Mouse (Mus musculus): Measurements from ENCODE around the gene Nt5dc3. TPM values are rescaled to one million over a fixed set of nuclear protein-coding genes. Genes with fewer than 3 reads are reported as not detected.

The Nt5dc3 gene
- polyA plus RNA-seq (2012; rRNA removed; ENCODE audit: low replicate concordance) = 4.6 and 17.6 TPM in 2 replicates

DNA sequence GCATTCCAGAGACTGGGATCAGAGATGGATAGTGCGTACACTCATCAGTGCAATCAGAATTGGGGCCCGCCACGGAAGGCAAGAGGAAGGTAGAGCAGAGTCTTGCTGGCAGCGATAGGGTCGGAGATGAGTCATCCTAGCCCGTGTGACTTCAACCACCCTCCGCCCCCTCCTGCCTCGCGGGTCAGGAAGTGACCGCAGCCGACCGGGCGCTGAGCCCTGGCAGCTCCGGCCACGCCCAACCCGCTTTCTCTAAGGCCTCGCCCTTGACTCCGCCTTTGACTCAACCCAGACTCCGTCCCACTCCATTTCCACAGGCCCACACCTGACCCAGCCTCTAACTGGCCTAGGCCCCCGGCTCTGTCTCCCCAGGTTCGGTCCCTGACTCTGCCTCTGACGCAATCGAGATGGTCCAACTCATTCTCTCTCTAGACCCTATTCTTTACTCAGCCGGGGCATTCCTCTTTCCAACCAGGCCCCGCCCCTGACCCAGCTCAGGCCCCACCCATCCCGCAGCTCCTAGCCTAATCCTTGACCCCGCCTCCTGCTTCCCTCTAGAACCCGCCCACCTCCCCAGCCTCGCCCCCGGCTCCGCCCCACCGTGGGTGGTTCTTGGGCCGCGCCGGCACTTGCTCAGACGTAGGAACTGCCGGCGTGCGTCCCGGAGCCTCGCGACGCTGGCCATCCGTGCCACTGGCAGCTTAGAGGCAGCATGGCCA is at the start of gene Nt5dc3:
Gene Nt5dc3, plus strand, starts transcription at position 608 of the 719 bp plus-strand sequence.

DNA sequence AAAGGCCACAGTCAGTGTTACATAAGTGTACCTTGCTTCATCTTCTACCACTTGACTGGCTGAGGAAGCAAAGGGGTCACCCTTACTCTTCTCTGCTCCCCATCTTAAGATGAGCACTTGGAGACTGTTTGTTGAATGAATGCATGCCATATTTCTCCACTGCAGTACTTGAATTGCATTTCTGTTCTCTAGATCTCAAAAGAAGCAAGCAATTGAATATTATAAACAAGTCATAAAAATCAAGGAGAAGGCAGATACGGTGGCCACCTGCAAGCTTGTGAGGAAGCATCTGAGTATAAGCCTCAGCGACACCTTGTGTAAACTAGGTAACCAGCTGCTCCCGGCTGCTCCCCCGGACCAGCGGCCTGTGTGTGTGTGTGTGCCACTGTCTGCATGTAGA is 15.1 kb upstream of the Nt5dc3 start, which contains the start of gene Gm49358:
Gene Gm49358, plus strand, starts transcription at position 301 of the 400 bp plus-strand sequence.

Other genes starting within 250 kb of the Nt5dc3 start
- gene Hsp90b1, start 73.5 kb upstream of the Nt5dc3 start, polyA plus RNA-seq (2012; rRNA removed; ENCODE audit: low replicate concordance) = 44.0 and 78.2 TPM in 2 replicates
- gene Ttc41, start 73.2 kb upstream of the Nt5dc3 start, polyA plus RNA-seq (2012; rRNA removed; ENCODE audit: low replicate concordance) = 0.77 and 1.2 TPM in 2 replicates
- gene Gm49358, start 15.0 kb upstream of the Nt5dc3 start, polyA plus RNA-seq (2012; rRNA removed; ENCODE audit: low replicate concordance) = not detected in 2 replicates
- gene Stab2, start 229.0 kb downstream of the Nt5dc3 start, polyA plus RNA-seq (2012; rRNA removed; ENCODE audit: low replicate concordance) = 0.83 and 1.3 TPM in 2 replicates